In genomic region chr2:62088715-62089114, GRCm38 (mm10) we compare ENCODE assay signal across 25 mouse cellular contexts. TPM values are rescaled to one million over a fixed set of nuclear protein-coding genes. Genes with fewer than 3 reads are reported as not detected.
DNase-seq lines count a peak whose midpoint lies in the region; ATAC-seq and TF ChIP-seq lines count a peak whose summit lies in the region.
"Had no signal": no experiment of that assay in that cellular context is flagged by ENCODE, and none has a peak within 500 bp of the region (broad histone marks: within the 10 kb centered on the region; RNA-seq: fewer than 3 reads in every experiment).

No protein-coding gene starts in this region.

- H3K27ac ChIP-seq in hindbrain, postnatal 0 days = no peak overlapping the region
- no peak overlapping the region for H3K27ac ChIP-seq in hindbrain, embryonic 11.5 days (ENCODE audit: low read depth, low read length)
- H3K27ac ChIP-seq in forebrain, embryonic 12.5 days = peak overlapping the region; percentile 63; the same call in 1 of the 2 replicates
- H3K27ac ChIP-seq in forebrain, embryonic 15.5 days (replicated peaks) = no peak overlapping the region
- H3K27ac ChIP-seq: embryonic facial prominence, embryonic 10.5 days; heart, embryonic 15.5 days; limb, embryonic 13.5 days; liver, embryonic 12.5 days; midbrain, embryonic 12.5 days had no signal

- no peak overlapping the region for H3K4me3 ChIP-seq in hindbrain, postnatal 0 days (ENCODE audit: low read length)
- H3K4me3 ChIP-seq in hindbrain, embryonic 11.5 days (ENCODE audit: low read depth, low read length) = no peak overlapping the region
- no peak overlapping the region for H3K4me3 ChIP-seq in forebrain, embryonic 12.5 days (replicated peaks)
- peak overlapping the region; percentile 25 for H3K4me3 ChIP-seq in forebrain, embryonic 15.5 days
- H3K4me3 ChIP-seq: embryonic facial prominence, embryonic 10.5 days; heart, embryonic 15.5 days; limb, embryonic 13.5 days; liver, embryonic 12.5 days; midbrain, embryonic 12.5 days had no signal

- H3K4me2 ChIP-seq in hindbrain, postnatal 0 days (ENCODE audit: low read depth, low read length) = 0 out of 2 replicates have a peak overlapping the region, but pooled peaks have one; percentile 13
- no peak overlapping the region for H3K4me2 ChIP-seq in hindbrain, embryonic 11.5 days (replicated peaks; ENCODE audit: low read depth, low read length)
- H3K4me2 ChIP-seq in forebrain, embryonic 12.5 days = peak overlapping the region; percentile 38
- H3K4me2 ChIP-seq in forebrain, embryonic 15.5 days (replicated peaks) = peak overlapping the region; percentile 37
- H3K4me2 ChIP-seq: heart, embryonic 15.5 days; limb, embryonic 13.5 days; liver, embryonic 12.5 days; midbrain, embryonic 12.5 days had no signal

- H3K27me3 ChIP-seq in hindbrain, postnatal 0 days (ENCODE audit: insufficient read depth, low read length) = no peaks in the 10 kb centered on the region
- no peaks in the 10 kb centered on the region for H3K27me3 ChIP-seq in hindbrain, embryonic 11.5 days (ENCODE audit: control insufficient read depth, insufficient read depth, low read length)
- no peaks in the 10 kb centered on the region for H3K27me3 ChIP-seq in forebrain, embryonic 12.5 days
- H3K27me3 ChIP-seq in forebrain, embryonic 15.5 days = no peaks in the 10 kb centered on the region
- H3K27me3 ChIP-seq: heart, embryonic 15.5 days; limb, embryonic 13.5 days; liver, embryonic 12.5 days; midbrain, embryonic 12.5 days had no signal

- no peaks in the 10 kb centered on the region for H3K4me1 ChIP-seq in hindbrain, postnatal 0 days (ENCODE audit: insufficient read depth, low read length)
- H3K4me1 ChIP-seq in hindbrain, embryonic 11.5 days (replicated peaks; ENCODE audit: control insufficient read depth, insufficient read depth, low read length) = no peaks in the 10 kb centered on the region
- H3K4me1 ChIP-seq in forebrain, embryonic 12.5 days = no peaks in the 10 kb centered on the region
- peaks cover 3% of the 10 kb centered on the region; the same call in 1 of the 2 replicates for H3K4me1 ChIP-seq in forebrain, embryonic 15.5 days
- H3K4me1 ChIP-seq: embryonic facial prominence, embryonic 10.5 days; heart, embryonic 15.5 days; limb, embryonic 13.5 days; liver, embryonic 12.5 days had no signal

- no peak for ATAC-seq in hindbrain, postnatal 0 days
- ATAC-seq in hindbrain, embryonic 11.5 days (ENCODE audit: low FRiP score) = no peak
- 0 out of 2 replicates have a peak, but pooled peaks have one; percentile 58 for ATAC-seq in forebrain, embryonic 12.5 days (ENCODE audit: low FRiP score)
- peak; percentile 77; the same call in 1 of the 2 replicates for ATAC-seq in forebrain, embryonic 15.5 days (replicated peaks)
- ATAC-seq in erythroblast, adult 5-6 weeks (replicated peaks; ENCODE audit: low FRiP score, poor library complexity, severe bottlenecking) = no peak
- ATAC-seq: activated CD4-positive, CD25-positive, alpha-beta regulatory T cell, adult 4 months; liver, embryonic 12.5 days had no signal

- no peaks in the 10 kb centered on the region for H3K9me3 ChIP-seq in hindbrain, postnatal 0 days (ENCODE audit: low read length)
- no peaks in the 10 kb centered on the region for H3K9me3 ChIP-seq in hindbrain, embryonic 11.5 days (ENCODE audit: control insufficient read depth, low read length)
- H3K9me3 ChIP-seq in forebrain, embryonic 12.5 days = no peaks in the 10 kb centered on the region
- H3K9me3 ChIP-seq in forebrain, embryonic 15.5 days = no peaks in the 10 kb centered on the region
- H3K9me3 ChIP-seq: embryonic facial prominence, embryonic 10.5 days; heart, embryonic 15.5 days; limb, embryonic 13.5 days; liver, embryonic 12.5 days; midbrain, embryonic 12.5 days had no signal

- H3K9ac ChIP-seq in hindbrain, postnatal 0 days (replicated peaks; ENCODE audit: low read length) = no peak overlapping the region
- no peak overlapping the region for H3K9ac ChIP-seq in hindbrain, embryonic 11.5 days (ENCODE audit: low read depth, low read length)
- no peak overlapping the region for H3K9ac ChIP-seq in forebrain, embryonic 12.5 days
- no peak overlapping the region for H3K9ac ChIP-seq in forebrain, embryonic 15.5 days (replicated peaks)
- H3K9ac ChIP-seq: heart, embryonic 15.5 days; limb, embryonic 13.5 days; liver, embryonic 12.5 days; midbrain, embryonic 12.5 days had no signal

- no peaks in the 10 kb centered on the region for H3K36me3 ChIP-seq in hindbrain, postnatal 0 days (ENCODE audit: insufficient read depth, low read length)
- H3K36me3 ChIP-seq in hindbrain, embryonic 11.5 days (ENCODE audit: control insufficient read depth, insufficient read depth, low read length) = no peaks in the 10 kb centered on the region
- no peaks in the 10 kb centered on the region for H3K36me3 ChIP-seq in forebrain, embryonic 12.5 days (replicated peaks)
- no peaks in the 10 kb centered on the region for H3K36me3 ChIP-seq in forebrain, embryonic 15.5 days
- H3K36me3 ChIP-seq: embryonic facial prominence, embryonic 10.5 days; heart, embryonic 15.5 days; limb, embryonic 13.5 days; liver, embryonic 12.5 days; midbrain, embryonic 12.5 days had no signal

- DNase-seq in hindbrain, postnatal 0 days (ENCODE audit: low spot score) = peak; percentile 8
- no peak for DNase-seq in hindbrain, embryonic 11.5 days (ENCODE audit: low spot score)
- peak; percentile 50 for DNase-seq in retina, embryonic 14.5 days (ENCODE audit: low spot score)
- no peak for DNase-seq in kidney, postnatal 14 days
- DNase-seq: adrenal gland, postnatal 10 days; cerebellum, adult 8-10 months; gastrocnemius, postnatal 36 days; heart, postnatal 36 days; kidney, adult 8-10 months; kidney, postnatal 25 days; lung, adult 18-20 months; lung, postnatal 10 days; thymus, adult 2 months had no signal

- no peak for TF ChIP-seq CTCF in hindbrain, postnatal 0 days (IDR thresholded peaks at IDR 0.05; ENCODE audit: low read depth)

- WGBS in hindbrain, postnatal 0 days = 49% methylated on average over 8 of the region's 8 CpGs
- 72% methylated on average over 8 of the region's 8 CpGs for WGBS in hindbrain, embryonic 11.5 days
- 30% methylated on average over 8 of the region's 8 CpGs for WGBS in forebrain, embryonic 12.5 days
- WGBS in forebrain, embryonic 15.5 days = 12% methylated on average over 8 of the region's 8 CpGs

RNA-seq across cellular contexts. Expression of gene Slc4a10, which starts 42.5 kb away (rescaled TPM):
- total RNA-seq in hindbrain, postnatal 0 days (2014; rRNA removed) = 60.8 and 74.4 TPM in 2 replicates
- polyA plus RNA-seq in hindbrain, postnatal 0 days (2015; fragmentation: Nextera tagmentation; extraction: Ambion mirVana) = 26.0 and 26.8 TPM in 2 replicates
- 2.3 and 2.7 TPM in 2 replicates for polyA plus RNA-seq in hindbrain, embryonic 11.5 days (2014; fragmentation: Nextera tagmentation; extraction: Ambion mirVana)
- polyA plus RNA-seq in forebrain, embryonic 12.5 days (2016; fragmentation: Nextera tagmentation; extraction: Ambion mirVana) = 1.5 and 1.6 TPM in 2 replicates
- polyA plus RNA-seq in forebrain, embryonic 15.5 days (2015; fragmentation: Nextera tagmentation; extraction: Ambion mirVana) = 8.6 and 8.9 TPM in 2 replicates
- total RNA-seq in erythroblast, adult 5-6 weeks (2015; ENCODE audit: low replicate concordance) = not detected in 2 replicates
- 1.4 TPM in 1 of 2 replicates, not detected in the other for total RNA-seq in erythroblast, adult 5-6 weeks (2017; ENCODE audit: low replicate concordance)
- total RNA-seq: common myeloid progenitor, adult 5-6 weeks; heart, postnatal 36 days; MEL had no signal
- polyA plus RNA-seq: C2C12 had no signal

Comparison
In these comparisons a context has a peak if more than half of its experiments do, and no peak if none do; other contexts are left out.
1. DNase-seq: peak in hindbrain, postnatal 0 days (single experiment) and retina, embryonic 14.5 days (single experiment); none in hindbrain, embryonic 11.5 days (single experiment) and kidney, postnatal 14 days (single experiment).
2. ATAC-seq: peak in forebrain, embryonic 12.5 days (single experiment) and forebrain, embryonic 15.5 days (single experiment); none in hindbrain, postnatal 0 days (single experiment), hindbrain, embryonic 11.5 days (single experiment) and erythroblast, adult 5-6 weeks (single experiment).